Mouse (Mus musculus): ENCODE data around the gene Gm17402. TPM values are rescaled to one million over a fixed set of nuclear protein-coding genes. Genes with fewer than 3 reads are reported as not detected.
A peak's percentile ranks its signal among the peaks of the same experiment; 100 is the strongest.

Gm17402 gene
- not detected for total RNA-seq (2022)

DNA sequence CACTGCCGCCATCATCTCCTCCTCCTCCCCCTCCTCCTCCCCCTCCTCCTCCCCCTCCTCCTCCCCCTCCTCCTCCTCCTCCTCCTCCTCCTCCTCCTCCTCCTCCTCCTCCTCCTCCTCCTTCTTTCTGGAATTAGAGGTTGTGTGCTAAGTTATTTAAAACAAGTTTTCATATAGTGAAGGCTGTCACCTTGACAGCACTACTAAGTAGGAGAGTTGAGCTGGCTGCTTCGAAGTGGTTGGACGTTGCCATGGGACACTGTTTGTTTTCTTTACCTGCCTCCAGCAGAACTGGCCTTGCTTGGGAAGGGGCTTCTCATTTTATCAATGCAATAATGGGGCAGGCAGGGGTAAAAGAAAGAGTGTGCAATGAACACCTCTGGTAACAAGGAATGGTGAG lies at the start of gene Gm17402:
Gene Gm17402 (minus strand): TSS at position 101 of the 400 bp plus-strand sequence.
- no peak for DNase-seq (ENCODE audit: low spot score in 2 of 2)

DNA sequence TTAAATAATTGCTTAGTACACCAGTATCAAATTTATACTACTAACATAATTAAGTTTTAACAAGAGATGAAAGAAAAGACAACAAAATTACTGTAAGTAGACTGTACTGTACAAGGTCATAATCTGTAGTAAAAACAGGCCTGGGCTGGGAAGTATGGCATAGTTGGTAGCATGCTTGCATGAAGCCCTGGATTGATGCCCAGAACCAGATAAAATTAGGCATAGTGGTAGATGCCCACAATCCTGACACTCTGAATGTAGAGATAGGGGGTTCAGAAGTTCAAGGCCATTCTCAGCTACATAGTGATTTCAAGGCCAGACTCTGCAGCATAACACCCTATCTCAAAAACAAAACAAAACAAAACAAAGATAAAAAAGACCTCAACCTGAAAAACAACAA lies 3.3 kb upstream of the Gm17402 start:
- no peak for DNase-seq (ENCODE audit: low spot score in 2 of 2)

DNA sequence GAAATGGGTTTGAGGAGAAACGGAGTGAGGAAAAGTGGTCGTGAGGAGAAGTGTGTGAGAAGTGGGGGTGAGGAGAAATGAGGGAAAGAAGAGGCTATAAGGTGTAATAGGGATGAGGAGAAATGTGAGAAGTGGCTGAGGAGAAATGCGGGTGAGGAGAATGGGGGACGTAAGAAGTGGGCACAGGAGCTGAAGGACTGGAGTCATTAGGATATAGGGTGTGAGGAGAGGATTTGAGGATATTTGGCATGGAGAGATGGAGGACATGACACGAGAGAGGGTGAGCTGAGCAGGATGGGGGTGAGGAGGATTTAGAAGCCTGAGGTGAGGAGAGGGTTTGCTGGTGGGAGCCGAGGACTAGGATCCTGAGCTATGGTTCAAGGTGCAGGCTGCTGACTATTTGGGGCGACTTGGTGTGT lies 594 bp downstream of the Gm17402 start:
- no peak for DNase-seq (ENCODE audit: low spot score in 2 of 2)

DNA sequence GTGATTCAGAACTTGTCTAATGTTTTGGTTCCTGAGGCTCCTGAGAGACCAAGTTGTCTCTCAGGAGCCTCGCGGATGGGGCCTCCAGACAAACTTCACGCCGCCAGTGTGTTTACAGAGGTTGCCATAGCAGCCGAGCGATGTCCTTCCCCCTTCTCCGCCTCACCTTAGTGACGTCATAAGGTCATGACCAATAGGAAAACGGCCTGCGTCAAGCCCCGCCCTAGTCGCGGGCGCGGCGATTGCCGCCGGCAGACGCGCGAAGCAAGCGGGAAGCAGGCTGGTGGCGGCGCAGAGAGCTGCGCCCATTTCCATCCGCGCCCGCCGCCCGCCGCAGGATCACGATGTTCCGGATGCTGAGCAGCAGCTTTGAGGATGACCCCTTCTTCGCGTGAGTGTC lies 1.1 kb downstream of the Gm17402 start, which contains the start of gene Mlf1:
Gene Mlf1 (plus strand): TSS at position 226 of the 400 bp plus-strand sequence.
- DNase-seq (ENCODE audit: low spot score in 2 of 2) = peak; percentile 87 to 88

DNA sequence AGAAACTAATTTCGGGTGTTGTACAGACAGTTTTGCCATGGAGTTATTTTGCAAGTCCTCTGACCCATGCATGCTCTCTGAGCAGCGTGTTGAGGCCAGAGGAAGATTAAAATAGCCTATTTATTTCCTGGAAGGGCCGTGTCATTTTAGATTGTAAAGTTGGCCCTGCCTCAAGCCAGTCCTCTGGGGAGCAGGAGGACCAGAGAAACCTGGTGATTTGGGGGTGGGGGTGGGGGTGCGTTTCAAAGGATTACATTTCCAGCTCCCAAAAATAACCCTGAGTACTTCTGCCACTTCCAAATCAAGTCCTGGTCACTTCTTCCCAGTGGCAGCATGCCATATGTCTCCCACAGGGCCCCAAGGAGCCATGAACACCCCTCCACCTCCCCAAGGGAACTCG lies 2.2 kb downstream of the Gm17402 start:
- DNase-seq (ENCODE audit: low spot score in 2 of 2) = no peak

DNA sequence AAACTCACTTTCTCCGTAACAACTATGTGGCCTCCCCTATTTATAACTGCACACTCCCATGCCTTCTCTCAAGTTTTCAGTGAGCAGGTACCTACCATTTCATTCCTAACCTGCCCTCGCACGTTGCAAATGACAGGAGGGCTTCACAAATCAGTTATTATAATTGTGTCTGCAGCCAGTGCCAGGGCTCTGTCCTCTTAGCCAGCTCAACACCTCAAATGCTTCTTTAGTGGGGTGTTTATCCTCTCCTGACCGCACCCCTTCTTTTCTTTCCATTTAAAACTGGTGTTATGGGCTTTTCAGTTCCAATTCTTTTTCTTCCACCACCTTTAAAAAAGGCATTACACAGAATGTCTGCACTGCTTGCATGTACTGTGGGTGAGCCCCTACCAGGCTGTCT lies 2.8 kb downstream of the Gm17402 start:
- DNase-seq (ENCODE audit: low spot score in 2 of 2) = no peak

DNA sequence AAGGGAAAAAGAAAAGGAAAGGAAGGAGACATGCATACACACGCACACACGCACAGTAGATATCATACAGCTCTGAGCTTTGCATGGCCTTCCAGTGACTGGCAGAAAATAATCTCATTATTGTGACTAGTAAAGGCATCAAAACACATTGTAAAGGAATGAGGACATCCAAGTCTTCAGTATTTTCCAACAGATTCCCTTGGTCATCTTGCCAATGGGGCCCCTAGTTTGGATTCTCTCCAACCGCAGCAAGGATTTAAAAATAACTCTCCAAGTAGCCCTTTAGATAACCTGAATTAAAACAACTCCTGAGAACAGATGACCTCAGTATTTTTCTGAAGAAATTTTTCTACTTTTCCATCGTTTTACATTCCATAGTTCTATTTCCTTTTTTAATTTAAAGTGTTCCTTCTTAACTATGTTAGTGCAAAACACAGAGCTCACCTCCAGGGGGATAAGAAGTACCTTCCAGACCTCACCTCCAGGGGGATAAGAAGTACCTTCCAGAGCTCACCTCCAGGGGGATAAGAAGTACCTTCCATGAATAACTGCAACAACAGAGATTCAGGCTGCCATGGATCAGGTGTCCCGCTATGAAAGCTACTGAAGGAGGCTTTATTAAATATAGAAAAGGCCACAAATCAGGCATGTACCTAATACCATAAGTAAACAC lies 5.4 kb downstream of the Gm17402 start:
- DNase-seq (ENCODE audit: low spot score in 2 of 2) = no peak

DNA sequence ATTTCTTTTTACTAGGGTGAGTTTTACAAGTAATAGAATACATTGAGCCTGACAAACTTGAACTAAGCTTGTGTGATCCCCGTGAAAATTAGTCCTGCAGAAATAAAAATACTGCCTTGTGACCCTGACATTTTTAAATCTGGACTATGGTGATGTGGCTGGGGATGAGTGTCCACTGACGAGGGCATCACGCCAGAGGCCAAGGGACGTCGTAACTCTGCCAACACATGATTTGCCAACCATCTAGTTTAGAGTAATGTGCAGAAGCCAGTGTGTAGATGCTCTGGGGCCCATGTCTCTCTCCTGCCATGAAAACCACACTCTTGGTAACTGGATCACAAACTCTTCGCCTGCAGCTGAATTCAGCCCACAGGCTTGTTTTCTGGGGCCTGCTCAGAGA lies 7.5 kb downstream of the Gm17402 start:
- no peak for DNase-seq (ENCODE audit: low spot score in 2 of 2)

DNA sequence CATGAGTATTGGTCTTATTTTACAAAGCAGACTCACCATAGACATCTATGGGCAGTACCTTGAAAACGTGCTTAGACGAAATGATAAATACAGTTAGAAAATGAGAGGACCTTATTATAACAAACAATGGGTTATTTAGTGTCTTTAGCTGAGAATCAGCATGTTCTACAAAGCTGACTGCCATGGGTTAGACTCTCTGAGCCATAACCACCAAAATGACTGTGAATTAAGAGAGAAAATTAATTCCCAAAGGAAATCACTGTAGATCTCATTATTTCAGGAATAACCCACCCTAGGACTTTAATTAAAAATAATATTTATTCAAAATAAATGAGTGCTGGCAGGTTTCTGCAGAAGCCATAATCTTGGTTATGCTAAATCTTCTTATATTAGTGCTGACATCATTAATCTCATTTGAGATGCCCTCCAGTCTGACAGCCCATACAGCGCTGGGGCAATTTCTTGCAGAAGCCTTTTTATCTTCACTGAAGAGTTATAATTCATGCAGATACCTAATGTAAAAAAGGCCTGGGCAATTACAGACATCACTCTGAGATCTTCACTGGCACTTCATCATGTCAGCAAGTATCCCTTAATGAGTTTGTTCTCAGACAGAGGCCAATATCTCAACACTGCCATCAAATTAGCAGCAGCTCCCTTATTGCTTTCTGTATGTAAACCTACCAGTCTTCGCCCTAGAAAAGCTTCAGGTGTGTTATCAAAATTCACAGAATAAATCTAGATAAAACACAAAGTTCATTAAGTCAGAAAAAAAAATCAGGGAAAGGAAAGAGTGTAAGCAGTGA lies 8.7 kb downstream of the Gm17402 start:
- no peak for DNase-seq (ENCODE audit: low spot score in 2 of 2)

DNA sequence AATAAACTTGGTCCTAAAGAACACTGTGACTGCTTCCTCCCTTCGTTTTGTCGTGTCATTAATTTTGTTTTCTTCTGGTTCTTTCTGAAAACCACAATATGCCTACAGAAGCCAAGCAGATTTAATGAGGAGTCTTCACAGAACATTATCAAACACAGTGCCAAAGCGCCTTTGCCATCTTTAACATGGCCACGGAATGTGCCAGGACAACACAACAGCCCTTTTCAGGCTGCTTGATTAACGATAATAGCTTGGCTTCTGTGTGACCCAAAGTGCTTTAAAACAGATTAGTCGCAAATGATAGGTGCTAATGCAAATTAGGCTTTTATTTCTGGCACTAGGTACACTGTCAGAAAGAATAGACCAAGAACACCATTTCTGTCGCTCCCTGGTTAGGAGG lies 16.6 kb downstream of the Gm17402 start:
- no peak for DNase-seq (ENCODE audit: low spot score in 2 of 2)

DNA sequence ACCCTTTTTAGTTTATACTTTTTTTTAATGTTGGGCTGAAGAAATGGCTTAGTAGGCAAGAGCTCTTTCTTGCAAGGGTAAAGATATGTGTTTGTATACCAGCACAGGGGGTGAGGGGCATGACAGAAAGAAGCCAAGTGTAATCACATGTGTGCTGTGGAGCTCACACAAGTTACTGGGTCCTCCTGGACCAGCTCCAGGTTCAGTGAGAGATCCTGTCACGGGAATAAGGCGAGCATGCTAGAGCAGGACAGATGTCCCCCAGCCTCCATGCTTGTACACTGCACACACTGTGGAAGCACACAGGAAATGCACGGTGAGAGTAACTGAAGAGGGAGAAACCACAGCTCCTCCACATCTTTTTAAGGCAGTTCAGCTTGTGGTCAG lies 22.2 kb downstream of the Gm17402 start:
- no peak for DNase-seq (ENCODE audit: low spot score in 2 of 2)

DNA sequence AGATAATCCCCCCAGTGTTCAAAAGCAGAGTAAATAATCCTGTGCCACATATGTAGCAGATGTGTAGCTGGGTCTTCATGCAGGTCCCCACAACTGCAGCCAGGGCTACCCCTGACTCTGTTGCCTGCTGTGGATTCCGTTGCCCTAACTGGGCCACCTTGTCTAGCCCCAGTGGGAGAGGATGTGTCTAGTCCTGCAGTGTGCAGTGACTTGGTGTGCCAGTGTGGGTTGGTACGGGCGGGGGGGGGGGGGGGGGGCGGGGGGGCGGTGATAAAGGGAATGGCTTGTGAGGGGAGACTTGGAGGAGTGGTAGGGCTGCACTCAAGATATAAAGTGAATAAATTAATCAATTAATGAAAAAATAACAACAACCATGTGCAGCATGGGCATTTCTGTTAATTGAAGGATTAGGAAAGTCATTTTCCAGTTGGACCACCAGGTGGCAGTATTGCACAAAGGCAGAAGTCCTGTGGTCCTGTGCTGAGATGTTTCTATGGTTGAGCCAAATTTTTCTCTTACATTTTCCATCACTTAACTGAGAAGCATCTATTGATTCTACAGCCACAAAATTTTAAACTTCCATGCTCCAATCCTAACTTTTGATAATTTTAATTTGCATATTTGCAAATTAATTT lies 22.7 kb downstream of the Gm17402 start:
- peak in 1 of 2 experiments; percentile 24 for DNase-seq (ENCODE audit: low spot score in 2 of 2)

DNA sequence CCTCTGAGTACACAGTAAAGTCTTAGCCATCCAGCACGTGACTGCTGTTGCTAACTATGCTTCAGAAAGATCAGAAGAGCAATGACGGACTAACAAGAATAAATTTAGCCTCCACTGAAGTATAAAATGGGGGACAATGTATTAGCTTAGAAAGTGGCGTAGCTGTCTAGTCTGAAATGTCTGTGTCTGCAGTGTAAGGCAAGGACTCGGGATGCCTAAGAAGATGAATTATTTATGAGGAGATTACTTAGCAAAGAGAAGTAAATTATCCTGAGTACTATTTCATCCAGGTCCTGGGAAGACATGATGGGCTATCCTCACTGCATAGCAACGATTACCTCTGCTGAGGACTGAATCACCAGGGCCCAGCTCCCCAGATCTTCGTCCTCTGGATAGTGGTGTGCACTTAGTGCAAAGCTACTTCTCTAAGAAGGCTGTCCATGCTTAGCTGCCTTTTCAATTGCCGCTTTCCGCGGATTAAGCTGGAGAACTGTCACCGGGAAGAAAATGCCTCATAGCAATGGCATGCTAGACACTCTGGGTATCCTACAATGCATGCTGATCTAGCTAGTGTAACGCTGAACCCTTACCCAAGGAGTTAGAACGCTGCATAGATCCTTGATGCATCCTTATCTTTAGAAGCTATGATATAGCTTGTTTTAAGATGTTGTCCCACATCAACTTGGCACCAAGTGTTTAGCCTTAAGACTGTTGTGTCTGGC lies 23.4 kb downstream of the Gm17402 start:
- DNase-seq (ENCODE audit: low spot score in 2 of 2) = no peak

DNA sequence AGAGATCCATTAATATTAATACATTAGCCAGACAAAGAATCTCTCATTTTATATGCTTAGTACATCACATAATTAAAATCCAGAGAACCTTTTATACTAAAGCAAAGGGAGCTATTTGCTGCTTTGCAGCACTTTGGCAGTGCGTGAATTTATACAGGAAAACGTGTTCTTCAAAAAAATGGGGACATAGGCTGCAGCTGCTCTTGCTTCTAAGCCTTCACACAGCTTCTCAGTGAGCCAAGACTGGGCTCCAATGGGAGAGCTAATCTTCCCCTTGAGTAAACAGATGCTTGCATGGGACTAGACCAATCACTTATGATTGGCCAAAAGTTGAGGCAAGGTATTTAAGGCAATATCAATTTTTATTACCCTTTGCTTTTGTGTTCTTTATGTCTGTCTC lies 28.3 kb downstream of the Gm17402 start:
- no peak for DNase-seq (ENCODE audit: low spot score in 2 of 2)

DNA sequence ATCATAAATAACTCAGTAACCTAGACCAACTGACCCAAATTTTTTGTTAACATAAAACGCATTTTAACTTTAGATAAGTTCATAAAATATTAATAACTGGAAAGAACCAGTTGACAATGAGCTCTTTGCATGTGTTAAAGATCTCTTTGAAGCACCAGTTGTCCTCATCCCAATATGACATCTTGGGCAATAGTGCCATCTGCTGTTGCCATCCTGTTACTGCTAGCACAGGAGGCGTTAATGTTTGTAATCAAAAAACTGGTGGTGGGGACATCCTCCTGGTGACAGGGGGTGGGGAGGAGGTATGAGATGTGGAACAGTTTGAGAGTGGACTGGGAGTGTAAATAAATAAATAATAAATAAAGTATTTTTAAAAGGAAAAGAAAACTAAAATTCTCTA lies 30.4 kb downstream of the Gm17402 start:
- DNase-seq (ENCODE audit: low spot score in 2 of 2) = peak; percentile 18 to 50

DNA sequence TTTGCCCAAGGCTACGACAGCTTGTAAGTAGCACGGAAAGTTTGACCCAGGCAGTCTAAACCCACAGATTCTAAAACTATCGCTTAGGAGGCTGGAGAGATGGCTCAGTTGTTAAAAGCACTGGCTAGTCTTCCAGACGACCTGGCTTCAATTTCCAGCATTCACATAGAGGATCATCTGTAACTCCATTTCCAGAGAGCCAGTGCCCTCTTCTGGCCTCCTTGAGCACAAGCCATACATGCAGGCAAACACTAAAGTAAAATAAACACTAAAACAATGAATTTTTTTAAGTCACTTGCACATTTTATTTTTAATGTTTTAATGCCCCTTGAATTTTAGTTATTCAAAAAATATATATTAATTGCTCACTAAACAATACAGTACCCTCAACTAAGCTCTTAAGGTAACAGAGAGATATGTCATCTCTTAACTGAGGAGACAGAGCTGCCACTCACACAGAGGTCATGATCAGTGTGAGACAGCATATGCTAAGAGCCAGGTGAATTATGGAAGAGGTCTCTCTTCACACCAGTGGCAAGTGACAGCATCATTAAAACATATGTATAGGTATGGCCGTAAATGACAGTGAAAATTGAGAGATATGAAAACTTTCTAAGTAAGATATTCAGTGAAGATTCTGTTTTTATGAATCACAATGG lies 31.8 kb downstream of the Gm17402 start:
- no peak for DNase-seq (ENCODE audit: low spot score in 2 of 2)

DNA sequence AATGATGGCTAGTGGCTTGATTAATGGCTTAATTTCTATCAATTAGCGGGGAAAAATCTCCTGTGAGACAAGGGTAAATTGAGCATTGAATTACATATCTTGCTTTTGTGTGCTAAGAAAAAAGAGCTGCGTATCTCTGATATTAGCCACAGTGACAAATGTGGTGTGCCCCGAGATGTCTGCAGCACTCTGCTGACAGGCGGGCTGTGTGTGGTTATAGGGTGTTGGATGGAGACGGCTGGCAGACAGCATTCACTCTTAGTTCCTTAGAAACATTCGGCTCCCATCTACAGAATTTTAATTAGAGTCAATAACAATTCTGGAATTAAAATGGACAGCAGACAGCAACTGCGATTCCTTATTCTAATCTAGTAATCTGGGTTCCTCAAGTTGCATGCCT lies 34.0 kb downstream of the Gm17402 start:
- DNase-seq (ENCODE audit: low spot score in 2 of 2) = no peak

DNA sequence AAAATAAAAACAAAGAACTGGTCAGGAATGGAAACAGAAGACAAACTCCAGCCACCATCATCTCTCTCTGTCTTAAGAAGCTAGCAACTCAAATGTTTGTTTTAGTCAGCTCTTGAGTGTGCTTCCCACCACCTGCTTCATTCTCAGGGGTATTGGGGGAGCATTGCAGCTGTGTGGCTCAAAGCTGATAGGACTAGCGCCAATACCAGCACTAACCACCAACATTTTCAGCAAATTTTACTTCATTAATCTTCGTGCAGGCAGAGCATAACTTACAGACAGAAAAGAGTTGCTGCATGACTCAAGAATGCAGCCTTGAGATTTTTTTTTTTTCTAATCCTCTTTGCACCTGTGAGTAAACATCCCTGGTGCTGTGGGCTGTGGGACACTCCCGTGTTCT lies 35.4 kb downstream of the Gm17402 start:
- DNase-seq (ENCODE audit: low spot score in 2 of 2) = no peak

DNA sequence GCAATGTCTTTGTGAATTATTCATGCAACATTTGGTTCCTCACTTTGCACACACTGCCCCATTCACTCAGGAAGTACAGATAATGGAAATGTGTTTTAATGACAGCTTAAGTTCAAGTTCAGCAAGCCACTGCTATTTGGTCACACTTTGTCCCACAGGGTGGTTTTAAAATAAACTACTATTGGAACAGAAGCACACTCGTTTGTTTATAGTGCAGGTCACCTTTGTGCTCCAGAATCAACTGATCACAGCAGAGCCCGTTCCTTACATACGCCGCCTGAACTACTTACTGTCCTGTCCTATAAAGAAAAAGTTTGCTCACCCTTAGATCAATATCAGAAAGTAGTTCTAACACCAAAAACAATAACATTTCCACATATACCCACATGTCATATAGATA lies 52.5 kb downstream of the Gm17402 start:
- DNase-seq (ENCODE audit: low spot score in 2 of 2) = no peak
